In genomic region chr12:70713499-70714280, GRCm38 (mm10) we compare ENCODE assay signal across 10 mouse cellular contexts.
DNase-seq lines count a peak whose midpoint lies in the region; ATAC-seq lines count a peak whose summit lies in the region.
"Had no signal": no experiment of that assay in that cellular context is flagged by ENCODE, and none has a peak within 500 bp of the region (broad histone marks: within the 10 kb centered on the region; RNA-seq: fewer than 3 reads in every experiment).

No protein-coding gene starts in this region.

- no peaks in the 10 kb centered on the region for H3K27me3 ChIP-seq in kidney, embryonic 15.5 days
- no peaks in the 10 kb centered on the region for H3K27me3 ChIP-seq in liver, embryonic 16.5 days (ENCODE audit: control insufficient read depth, insufficient read depth, low read depth, low read length)
- no peaks in the 10 kb centered on the region for H3K27me3 ChIP-seq in midbrain, embryonic 15.5 days (replicated peaks)

- no peaks in the 10 kb centered on the region for H3K36me3 ChIP-seq in kidney, embryonic 15.5 days
- no peaks in the 10 kb centered on the region for H3K36me3 ChIP-seq in liver, embryonic 16.5 days (ENCODE audit: control insufficient read depth, insufficient read depth)
- no peaks in the 10 kb centered on the region for H3K36me3 ChIP-seq in midbrain, embryonic 15.5 days (replicated peaks)

- WGBS in kidney, embryonic 15.5 days = 57% methylated on average over 18 of the region's 18 CpGs
- 31% methylated on average over 18 of the region's 18 CpGs for WGBS in liver, embryonic 16.5 days (ENCODE audit: insufficient replicate concordance)
- 69% methylated on average over 18 of the region's 18 CpGs for WGBS in midbrain, embryonic 15.5 days

- no peak overlapping the region for H3K4me3 ChIP-seq in kidney, embryonic 15.5 days (replicated peaks)
- no peak overlapping the region for H3K4me3 ChIP-seq in liver, embryonic 16.5 days (ENCODE audit: low read depth, low read length)
- H3K4me3 ChIP-seq in midbrain, embryonic 15.5 days = no peak overlapping the region
- H3K4me3 ChIP-seq: erythroblast, embryonic 14.5 days had no signal

- no peaks in the 10 kb centered on the region for H3K9me3 ChIP-seq in kidney, embryonic 15.5 days (replicated peaks)
- H3K9me3 ChIP-seq in liver, embryonic 16.5 days (replicated peaks; ENCODE audit: control insufficient read depth, low read length) = no peaks in the 10 kb centered on the region
- no peaks in the 10 kb centered on the region for H3K9me3 ChIP-seq in midbrain, embryonic 15.5 days

- H3K4me2 ChIP-seq in kidney, embryonic 15.5 days = no peak overlapping the region
- H3K4me2 ChIP-seq in liver, embryonic 16.5 days (ENCODE audit: low read depth, low read length) = 0 out of 2 replicates have a peak overlapping the region, but pooled peaks have one; percentile 25
- H3K4me2 ChIP-seq in midbrain, embryonic 15.5 days = no peak overlapping the region

- no peak for ATAC-seq in kidney, embryonic 15.5 days (replicated peaks; ENCODE audit: low FRiP score)
- ATAC-seq in liver, embryonic 16.5 days (ENCODE audit: low read depth) = no peak
- no peak for ATAC-seq in midbrain, embryonic 15.5 days (replicated peaks)

- peaks cover 16% of the 10 kb centered on the region; the same call in 1 of the 2 replicates for H3K4me1 ChIP-seq in kidney, embryonic 15.5 days
- no peaks in the 10 kb centered on the region for H3K4me1 ChIP-seq in liver, embryonic 16.5 days (ENCODE audit: control insufficient read depth, low read depth, low read length)
- peaks cover 3% of the 10 kb centered on the region; the same call in 1 of the 2 replicates for H3K4me1 ChIP-seq in midbrain, embryonic 15.5 days

- H3K27ac ChIP-seq in kidney, embryonic 15.5 days = no peak overlapping the region
- H3K27ac ChIP-seq in liver, embryonic 16.5 days (ENCODE audit: low read length) = no peak overlapping the region
- H3K27ac ChIP-seq in midbrain, embryonic 15.5 days = no peak overlapping the region

- H3K9ac ChIP-seq in kidney, embryonic 15.5 days = no peak overlapping the region
- no peak overlapping the region for H3K9ac ChIP-seq in liver, embryonic 16.5 days (ENCODE audit: low read depth, low read length)
- no peak overlapping the region for H3K9ac ChIP-seq in midbrain, embryonic 15.5 days

- peak; percentile 8 to 22 for DNase-seq in kidney, postnatal 36 days
- DNase-seq in CD4-positive helper T cell, adult 2 months (ENCODE audit: low read depth, low spot score) = peak; percentile 23
- peak; percentile 79 for DNase-seq in adrenal gland, adult 2 months
- no peak for DNase-seq in layer of hippocampus, adult 9-11 months
- no peak for DNase-seq in urinary bladder, postnatal 36 days (ENCODE audit: low spot score in 2 of 2)
- DNase-seq: heart, postnatal 4 days had no signal

Comparison
In these comparisons a context has a peak if more than half of its experiments do, and no peak if none do; other contexts are left out.
1. DNase-seq: peak in kidney, postnatal 36 days (2 of 2), CD4-positive helper T cell, adult 2 months (single experiment) and adrenal gland, adult 2 months (single experiment); none in layer of hippocampus, adult 9-11 months (single experiment) and urinary bladder, postnatal 36 days (0 of 2).